Mouse (Mus musculus) left cerebral cortex, postnatal 10 days (tissue): Measurements from ENCODE around the gene Gm4553. TPM values are rescaled to one million over a fixed set of nuclear protein-coding genes. Genes with fewer than 3 reads are reported as not detected.
A peak's percentile ranks its signal among the peaks of the same experiment; 100 is the strongest.
"Not testable (repeated sequence)": the region's sequence is repeated elsewhere in the genome, so short reads cannot be mapped to it uniquely, and the experiment has no call there.

Experiments
- DNase-seq, 2 experiments: peaks; one replicate each; pipeline ENCODE4 v3.0.0; 2021 to 2022; ENCODE audit warnings: low spot score in 2 of 2, mixed read lengths in 1 of 2; ENCODE audit errors: extremely low spot score in 1 of 2
- intact Hi-C: fragments of 180-260 bp; cut with DNase I; formaldehyde crosslinking; loops from one replicate; pipeline ENCODE4 v1.15.1; 2025
- total RNA-seq, 2 experiments: library from RNA; stranded (reverse); gene quantifications; 2 replicates each; pipeline ENCODE4 v1.2.3; 2021

The Gm4553 gene
- not detected for total RNA-seq

DNA sequence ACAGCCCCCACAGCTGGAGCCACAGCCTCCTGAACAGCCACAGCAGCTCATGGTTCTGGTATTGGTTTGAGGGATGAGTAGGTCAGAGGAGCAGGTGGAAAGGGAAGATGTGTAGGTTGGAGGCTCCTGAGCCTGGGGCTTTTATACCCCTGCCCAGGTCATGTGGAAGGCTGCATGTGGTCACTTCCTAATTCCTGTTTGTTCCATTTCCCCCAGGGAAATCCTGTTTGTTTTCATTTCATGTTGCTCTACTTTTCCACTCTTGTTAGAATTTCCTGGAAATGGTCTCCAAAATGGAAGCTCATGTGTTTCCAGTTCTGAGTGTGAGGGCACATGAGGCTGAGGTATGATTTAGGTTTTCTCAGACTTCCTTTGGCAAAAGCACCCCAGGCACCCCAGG is at the start of gene Gm4553:
TSS of gene Gm4553 (minus strand) at position 101 of the 400 bp plus-strand sequence.
- intact Hi-C loops, DNase-seq: not testable (repeated sequence)

DNA sequence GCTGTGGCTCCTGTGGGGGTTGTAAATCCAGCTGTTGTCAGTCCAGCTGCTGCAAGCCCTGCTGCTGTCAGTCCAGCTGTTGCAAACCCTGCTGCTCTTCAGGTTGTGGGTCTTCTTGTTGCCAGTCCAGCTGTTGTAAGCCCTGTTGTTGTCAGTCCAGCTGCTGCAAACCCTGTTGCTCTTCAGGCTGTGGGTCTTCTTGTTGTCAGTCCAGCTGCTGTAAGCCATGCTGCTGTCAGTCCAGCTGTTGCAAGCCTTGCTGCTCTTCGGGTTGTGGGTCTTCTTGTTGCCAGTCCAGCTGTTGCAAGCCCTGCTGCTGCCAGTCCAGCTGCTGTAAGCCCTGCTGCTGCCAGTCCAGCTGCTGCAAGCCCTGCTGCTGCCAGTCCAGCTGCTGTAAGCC is 46.6 kb upstream of the Gm4553 start:
- intact Hi-C loops: not testable (repeated sequence)

DNA sequence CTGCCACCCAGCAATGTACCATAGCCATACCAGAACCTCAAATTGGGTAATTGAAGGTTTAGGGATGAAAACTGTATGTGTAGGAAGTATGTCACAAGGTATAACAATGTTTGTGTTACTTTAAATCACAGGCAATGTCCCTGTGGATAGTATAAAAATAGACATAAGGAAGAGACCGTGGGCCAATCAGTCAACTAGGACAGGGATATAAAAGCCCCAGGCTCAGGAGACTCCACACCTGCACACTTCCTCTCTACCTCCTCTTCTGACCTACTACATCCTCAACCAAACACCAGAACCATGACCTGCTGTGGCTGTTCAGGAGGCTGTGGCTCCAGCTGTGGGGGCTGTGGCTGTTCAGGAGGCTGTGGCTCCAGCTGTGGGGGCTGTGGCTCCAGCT is 46.0 kb upstream of the Gm4553 start, which contains the start of gene Gm7579:
TSS of gene Gm7579 (plus strand) at position 301 of the 400 bp plus-strand sequence.
- no peak for DNase-seq
- intact Hi-C loops: no loop called here

More for the DNA sequence above, 46.6 kb upstream of the Gm4553 start:
- not testable (repeated sequence) for DNase-seq

DNA sequence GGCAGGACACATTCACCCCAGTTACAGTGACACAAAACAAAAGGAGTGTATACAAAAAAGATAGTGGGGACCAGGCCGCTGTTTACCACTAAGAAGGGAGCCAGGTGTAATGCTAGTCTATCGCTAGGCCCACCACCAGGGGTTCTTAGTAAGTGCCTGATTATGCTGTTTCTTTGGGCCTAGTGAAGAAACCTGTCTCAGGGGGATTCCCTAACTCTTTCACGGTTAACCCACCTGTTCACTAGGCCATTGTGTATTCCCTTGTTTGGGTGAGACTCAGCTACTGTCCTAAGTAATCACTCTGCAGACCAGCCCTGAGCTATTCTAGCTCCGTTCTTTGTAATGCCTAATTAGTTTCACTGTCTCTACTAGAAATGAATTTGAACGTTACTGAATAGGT is 41.4 kb upstream of the Gm4553 start:
- DNase-seq, intact Hi-C loops: not testable (repeated sequence)

DNA sequence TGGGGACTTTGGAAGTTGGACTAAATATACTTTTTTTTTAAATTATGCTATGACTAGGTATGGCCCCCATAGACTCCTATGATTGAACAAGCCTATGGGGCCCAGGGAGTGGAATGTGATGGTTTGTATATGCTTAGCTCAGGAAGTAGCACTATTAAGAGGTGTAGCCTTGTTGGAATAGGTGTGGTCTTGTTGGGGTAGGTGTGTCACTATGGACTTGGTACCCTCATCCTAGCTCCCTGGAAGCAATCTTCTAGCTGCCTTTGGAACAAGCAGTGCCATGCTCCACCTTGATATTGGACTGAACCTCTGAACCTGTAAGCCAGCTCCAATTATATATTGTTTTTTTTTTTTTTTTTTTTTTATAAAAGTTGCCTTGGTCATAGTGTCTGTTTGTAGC is 39.9 kb upstream of the Gm4553 start:
- no peak for DNase-seq
- intact Hi-C loops: no loop called here

DNA sequence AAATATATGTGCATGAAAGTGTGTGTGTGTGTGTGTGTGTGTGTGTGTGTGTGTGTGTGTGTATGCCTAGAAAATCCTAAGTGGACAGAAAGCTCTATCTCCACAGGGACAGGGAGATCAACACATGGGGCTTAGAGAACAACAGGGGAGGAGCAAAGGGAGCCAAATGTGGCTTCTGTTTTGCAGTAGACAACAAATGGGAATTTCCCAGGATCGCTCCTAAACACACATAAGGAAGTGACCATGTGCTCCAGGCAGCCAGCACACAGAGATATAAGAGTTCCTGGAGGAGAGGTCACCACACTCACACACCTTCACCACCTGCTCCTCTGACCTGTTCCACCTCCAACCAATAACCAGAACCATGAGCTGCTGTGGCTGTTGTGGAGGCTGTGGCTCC is 35.5 kb upstream of the Gm4553 start, which contains the start of gene Krtap5-3:
TSS of gene Krtap5-3 (plus strand) at position 301 of the 400 bp plus-strand sequence.
- intact Hi-C loops: no loop called here
- no peak for DNase-seq

DNA sequence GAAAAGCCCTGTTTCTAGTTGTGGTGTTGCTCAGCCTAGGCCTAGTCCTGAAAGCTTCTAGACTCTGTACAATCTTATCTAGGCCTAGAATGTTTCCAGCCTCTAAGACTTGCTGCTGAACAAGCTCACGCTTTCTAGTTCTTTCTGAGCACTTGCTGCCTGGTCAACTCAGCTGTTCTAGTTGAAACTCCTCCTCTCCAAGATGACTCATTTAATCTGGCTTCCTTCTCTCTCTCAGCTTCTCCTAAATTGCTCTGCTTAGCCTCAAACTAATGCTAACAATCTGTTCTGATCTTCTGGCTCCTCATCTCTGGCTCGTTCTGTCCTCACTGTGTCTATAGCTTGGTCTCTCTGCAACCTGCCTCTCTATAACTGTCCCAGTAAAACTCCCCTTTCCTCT is 33.2 kb upstream of the Gm4553 start:
- DNase-seq: no peak
- intact Hi-C loops: no loop called here

DNA sequence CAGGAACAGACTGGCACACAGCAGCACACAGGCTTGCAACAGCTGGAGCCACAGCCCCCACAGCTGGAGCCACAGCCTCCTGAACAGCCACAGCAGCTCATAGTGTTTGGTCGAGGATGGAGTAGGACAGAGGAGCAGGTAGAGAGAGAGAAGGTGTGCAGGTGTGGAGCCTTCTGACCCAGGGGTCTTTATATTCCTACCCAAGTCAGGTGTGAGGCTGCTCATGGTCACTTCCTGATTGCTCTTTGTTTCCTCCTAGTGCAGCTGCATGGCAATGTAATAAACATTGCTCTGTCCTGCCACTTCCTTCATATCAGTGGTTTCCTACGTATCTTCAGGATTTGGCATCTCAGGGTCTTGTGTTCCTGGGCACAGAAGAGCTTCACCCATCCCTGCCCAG is 24.8 kb upstream of the Gm4553 start, which contains the start of gene Gm10153:
TSS of gene Gm10153 (minus strand) at position 101 of the 400 bp plus-strand sequence.
- intact Hi-C loops: no loop called here
- DNase-seq: no peak

DNA sequence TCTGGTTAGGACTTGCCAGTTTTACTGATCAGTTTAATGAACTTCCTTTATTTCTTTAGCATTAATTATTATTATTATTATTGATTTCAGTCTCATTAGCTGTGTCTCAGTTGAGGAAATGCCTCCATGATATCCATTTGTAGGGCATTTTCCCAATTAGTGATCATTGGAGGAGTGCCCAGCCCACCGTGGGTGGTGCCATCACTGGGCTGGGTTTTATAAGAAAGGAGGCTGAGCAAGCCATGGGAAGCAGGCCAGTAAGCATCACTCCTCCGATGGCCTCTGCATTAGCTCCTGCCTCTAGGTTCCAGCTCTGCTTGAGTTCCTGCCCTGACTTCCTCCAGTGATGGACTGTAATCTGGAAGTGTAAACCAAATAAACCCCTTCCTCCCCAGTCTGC is 22.6 kb upstream of the Gm4553 start:
- DNase-seq: no peak
- intact Hi-C loops: no loop called here

DNA sequence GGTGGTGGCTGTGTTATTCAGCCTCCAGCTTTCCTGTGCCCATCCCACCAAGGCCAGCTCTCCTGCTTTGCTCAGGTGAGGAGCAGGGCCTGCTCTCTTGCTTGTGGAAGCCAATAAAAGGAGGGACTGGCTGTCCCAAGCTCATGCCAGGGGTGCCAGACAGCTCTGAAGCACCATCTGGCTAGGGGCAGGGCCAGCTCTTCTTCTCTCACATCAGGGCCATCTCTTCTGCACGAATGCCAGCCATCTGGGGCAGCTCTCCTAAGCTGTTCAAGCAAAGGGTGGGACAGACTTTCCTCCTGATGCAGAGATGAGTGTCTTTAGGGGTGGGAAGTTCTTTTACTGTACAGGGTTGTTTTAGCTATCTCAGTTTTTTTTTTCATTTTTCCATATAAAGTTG is 15.5 kb upstream of the Gm4553 start:
- intact Hi-C loops: no loop called here
- no peak for DNase-seq

DNA sequence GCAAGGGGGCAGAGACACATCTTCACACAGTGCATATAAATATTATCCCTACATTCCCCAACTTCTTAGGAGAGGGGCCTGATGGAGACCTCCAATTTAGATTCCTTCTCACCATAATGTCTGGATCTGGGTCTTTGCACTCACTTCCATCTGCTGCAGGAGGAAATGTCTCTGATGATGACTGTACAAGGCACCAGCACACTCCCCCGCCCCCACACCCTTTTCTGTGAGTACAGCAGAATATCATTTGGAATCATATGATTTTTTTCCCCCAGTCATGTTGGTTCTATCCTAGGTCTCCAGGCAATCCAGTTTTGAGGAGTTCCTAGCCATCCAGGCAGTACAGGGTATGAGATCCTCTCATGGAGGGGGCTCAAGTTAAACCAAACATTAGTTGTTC is 13.1 kb upstream of the Gm4553 start:
- DNase-seq: no peak
- intact Hi-C loops: no loop called here

DNA sequence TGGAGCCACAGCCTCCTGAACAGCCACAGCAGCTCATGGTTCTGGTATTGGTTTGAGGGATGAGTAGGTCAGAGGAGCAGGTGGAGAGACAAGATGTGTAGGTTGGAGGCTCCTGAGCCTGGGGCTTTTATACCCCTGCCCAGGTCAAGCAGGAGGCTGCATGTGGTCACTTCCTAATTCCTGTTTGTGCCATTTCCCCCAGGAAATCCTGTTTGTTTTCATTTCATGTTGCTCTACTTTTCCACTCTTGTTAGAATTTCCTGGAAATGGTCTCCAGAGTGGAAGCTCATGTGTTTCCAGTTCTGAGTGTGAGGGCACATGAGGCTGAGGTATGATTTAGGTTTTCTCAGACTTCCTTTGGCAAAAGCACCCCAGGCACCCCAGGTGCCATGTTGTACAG is 10.4 kb upstream of the Gm4553 start, which contains the start of gene Krtap5-2:
TSS of gene Krtap5-2 (minus strand) at position 101 of the 400 bp plus-strand sequence.
- DNase-seq, intact Hi-C loops: not testable (repeated sequence)

DNA sequence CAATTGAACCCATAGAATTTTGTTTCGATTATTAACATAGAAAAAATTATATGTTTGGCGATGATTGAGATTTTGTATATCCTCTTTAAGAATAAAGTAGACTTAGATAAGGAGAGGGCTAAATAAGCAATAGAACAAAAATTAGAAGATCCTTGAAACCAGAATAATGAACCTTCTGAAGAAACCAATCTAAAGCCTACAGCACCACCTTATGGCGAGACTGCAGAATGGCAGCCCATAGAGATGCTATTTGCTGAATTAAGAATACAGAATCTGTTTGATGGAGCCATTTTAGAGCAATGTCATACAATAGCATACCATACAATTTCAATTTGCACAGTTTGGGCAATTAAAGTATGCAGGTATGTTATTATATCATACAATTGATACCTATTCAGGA is 4.3 kb upstream of the Gm4553 start:
- DNase-seq: no peak
- intact Hi-C loops: no loop called here

DNA sequence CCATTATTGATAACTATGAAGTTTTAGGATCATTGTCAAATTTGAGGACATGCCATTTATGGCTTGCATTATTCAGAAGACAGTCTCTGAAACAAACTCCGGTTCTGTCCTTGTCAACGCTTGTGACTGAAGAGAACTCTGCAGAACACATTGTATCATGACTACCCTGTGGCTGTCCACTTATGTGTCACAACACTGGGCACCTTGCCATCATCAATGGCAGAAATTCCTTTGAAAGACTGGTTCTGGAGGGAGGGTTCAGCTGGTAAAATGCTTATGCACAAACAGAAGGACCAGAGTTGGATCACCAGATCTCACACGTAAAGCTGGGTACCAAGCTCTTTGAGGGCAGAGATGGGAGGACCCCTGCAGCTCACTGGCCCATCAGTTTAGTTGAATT is 6.2 kb downstream of the Gm4553 start:
- intact Hi-C loops: no loop called here

DNA sequence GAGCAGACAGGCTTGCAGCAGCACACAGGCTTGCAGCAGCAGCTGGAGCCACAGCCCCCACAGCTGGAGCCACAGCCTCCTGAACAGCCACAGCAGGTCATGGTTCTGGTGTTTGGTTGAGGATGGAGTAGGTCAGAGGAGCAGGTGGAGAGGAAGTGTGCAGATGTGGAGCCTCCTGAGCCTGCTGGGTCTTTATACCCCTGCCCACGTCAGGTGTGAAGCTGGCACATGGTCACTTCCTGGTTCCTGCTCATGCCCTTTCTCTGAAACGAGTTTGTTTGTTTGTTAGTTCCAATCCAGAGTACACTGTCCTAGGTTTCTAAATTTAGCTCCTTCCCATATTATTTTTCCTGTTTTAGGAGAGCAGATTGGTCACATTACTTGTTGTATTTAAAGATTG is 8.5 kb downstream of the Gm4553 start, which contains the start of gene Gm29735:
TSS of gene Gm29735 (minus strand) at position 101 of the 400 bp plus-strand sequence.
- intact Hi-C loops, DNase-seq: not testable (repeated sequence)

More for the DNA sequence above, 6.2 kb downstream of the Gm4553 start:
- DNase-seq: no peak

DNA sequence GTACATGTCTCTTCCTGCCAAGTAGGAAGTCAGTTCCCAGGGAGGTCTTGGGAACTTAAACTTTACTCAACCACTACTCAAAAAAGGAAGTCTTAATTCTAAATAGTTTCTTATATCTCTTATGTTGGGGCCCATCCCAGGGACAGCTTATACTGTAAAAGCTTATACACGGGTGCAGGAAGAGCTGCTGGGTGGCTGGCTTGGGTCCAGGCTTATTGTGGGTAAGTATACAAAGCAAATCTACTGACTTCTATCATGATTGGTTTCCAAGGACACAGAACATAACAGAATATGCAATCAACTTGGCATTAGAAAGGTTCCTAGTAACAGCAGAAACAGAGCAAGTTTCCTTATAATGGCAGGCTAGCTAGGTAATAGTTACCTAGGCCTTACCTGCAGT is 10.2 kb downstream of the Gm4553 start:
- intact Hi-C loops: no loop called here
- no peak for DNase-seq

DNA sequence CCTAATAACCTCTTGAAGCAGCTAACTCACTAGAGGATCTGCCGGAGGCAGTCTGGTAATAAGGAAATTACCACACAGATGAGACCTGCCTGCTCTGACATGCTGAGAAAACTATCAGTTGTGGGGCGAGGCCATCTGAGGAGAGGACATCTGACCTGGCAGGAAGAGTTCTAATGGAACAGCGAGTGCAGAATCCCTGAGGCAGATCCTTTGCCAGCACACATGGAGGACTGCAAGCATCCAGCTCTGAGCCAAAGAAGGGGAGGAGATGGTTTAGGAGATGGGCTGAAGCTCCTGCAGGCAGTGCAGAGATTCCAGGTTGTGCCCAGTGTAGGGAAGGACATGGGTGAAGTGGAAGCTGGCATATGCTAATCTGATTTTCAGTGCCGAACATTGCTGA is 13.3 kb downstream of the Gm4553 start:
- intact Hi-C loops: no loop called here
- no peak for DNase-seq

DNA sequence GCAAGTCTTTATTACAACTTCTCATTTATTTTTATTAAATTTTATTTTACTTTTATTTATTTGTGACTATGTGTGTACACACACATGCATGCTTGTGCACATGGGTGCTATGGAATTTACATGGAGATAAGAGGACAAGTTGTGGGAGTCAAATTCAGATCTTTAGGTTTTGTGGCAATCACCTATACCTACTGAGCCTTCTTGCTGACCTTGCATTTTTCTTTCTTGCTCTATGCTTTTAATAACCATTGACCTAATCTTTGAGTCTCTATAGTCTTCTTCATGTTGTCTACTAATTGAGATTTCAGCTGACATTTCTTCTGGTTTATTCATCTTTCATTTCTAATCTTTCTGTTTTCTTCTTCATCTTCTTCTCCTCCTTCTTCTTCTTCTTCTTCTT is 16.9 kb downstream of the Gm4553 start:
- no peak for DNase-seq
- intact Hi-C loops: loop anchor here (5.0 kb wide), 1 partner anchor 104 kb away; no protein-coding TSS in a partner anchor

DNA sequence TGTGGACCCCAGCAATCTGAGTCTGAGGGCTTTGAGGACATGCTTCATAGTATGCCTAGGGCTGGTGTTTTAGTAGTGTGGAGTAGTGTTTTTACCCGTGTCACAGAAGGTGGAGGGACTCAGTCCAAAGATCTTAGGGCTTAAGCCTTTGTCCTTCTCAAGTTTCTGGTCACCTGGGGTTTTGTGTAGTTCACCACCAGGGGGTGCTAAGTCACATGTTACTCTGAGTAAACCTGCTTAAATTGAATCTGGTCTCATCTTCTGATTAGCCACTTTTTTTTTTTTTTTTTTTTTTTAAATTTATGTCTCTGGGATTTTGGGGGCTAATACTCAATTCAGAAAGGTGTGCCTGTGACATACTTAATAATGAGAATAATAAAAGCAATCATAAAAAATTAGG is 19.5 kb downstream of the Gm4553 start:
- peak in 1 of 2 experiments; percentile 50 for DNase-seq
- intact Hi-C loops: loop anchor here (5.0 kb wide), 1 partner anchor 106 kb away; no protein-coding TSS in a partner anchor

DNA sequence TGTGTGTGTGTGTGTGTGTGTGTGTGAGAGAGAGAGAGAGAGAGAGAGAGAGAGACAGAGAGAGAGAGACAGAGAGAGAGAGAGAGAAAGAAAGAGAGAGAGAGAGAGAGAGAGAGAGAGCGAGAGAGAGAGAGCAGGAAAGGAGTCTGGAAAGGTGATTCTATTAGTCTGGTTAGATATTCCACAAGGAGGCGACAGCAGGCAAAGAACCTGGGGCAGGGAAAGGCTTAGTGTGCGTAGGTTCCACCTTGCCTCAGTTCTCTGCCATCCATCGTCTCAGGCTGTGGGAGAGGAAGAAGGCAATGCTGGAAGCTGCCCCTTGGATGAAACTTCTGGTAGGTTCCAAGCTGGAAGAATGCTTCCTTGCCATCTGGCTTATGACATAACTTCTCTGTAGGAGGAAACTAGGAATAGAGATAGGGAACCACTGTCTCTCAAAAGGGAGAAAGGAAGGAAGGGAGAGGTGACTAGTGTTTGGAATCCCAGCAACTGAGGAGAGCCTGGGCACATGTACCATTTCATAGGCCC is 20.1 kb downstream of the Gm4553 start:
- DNase-seq: no peak
- intact Hi-C loops: loop anchor here (5.0 kb wide), 1 partner anchor 107 kb away; no protein-coding TSS in a partner anchor

DNA sequence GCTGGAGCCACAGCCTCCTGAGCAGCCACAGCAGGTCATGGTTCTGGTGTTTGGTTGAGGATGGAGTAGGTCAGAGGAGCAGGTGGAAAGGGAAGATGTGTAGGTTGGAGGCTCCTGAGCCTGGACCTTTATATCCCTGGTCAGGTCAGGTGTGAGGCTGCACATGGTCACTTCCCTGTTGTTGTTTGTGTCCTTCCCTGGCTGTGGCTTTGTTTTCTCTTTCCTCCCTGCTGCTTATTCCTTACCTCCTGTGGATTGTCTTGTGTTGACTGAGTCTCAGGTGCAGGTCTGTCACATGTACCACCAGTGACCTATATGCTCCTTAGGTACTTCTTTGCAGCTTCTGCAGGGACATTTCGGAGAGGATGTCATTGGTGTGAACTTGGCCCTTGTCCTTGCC is 21.0 kb downstream of the Gm4553 start, which contains the start of gene Gm45337:
TSS of gene Gm45337 (minus strand) at position 101 of the 400 bp plus-strand sequence.
- no peak for DNase-seq
- intact Hi-C loops: no loop called here
